Mouse (Mus musculus) heart, postnatal 0 days (tissue): ENCODE measurements around the gene Clec3b.

Experiments
- CTCF ChIP-seq: IDR thresholded peaks from 2 replicates; pipeline ENCODE4 v1.5.1; 2016; ENCODE audit warnings: antibody characterized with exemption, control low read depth, low read depth
- EP300 ChIP-seq: IDR thresholded peaks from 2 replicates; pipeline ENCODE4 v1.6.1; 2016; ENCODE audit warnings: antibody characterized with exemption, low read depth

DNA sequence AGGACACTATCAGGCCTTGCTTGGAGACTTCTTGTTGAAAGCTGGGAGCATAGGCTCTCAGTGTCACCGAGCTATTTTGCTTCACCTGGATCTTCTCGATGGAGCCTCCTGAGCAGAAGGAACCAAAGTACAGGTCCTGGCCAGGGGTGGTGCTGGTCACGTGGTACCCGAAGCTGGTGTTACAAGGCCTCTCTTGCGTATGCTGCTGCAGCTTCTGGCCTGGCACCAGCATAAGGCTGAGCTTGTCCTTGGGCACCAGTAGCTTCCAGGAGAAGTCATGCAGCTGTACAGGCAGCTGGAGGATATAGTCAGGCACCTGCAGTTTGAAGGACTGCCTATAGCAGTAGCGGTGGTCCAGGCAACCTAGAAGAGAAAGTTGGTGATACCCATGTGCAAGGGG lies 29.3 kb downstream of the Clec3b start:
- TF ChIP-seq CTCF (no peak), EP300 (no peak)
